Mouse (Mus musculus): ENCODE data around the gene Bbs9. TPM values are rescaled to one million over a fixed set of nuclear protein-coding genes. Genes with fewer than 3 reads are reported as not detected.

Bbs9 gene
- polyA plus RNA-seq, 1 experiment from 2014 or later, result 18.4 TPM

DNA sequence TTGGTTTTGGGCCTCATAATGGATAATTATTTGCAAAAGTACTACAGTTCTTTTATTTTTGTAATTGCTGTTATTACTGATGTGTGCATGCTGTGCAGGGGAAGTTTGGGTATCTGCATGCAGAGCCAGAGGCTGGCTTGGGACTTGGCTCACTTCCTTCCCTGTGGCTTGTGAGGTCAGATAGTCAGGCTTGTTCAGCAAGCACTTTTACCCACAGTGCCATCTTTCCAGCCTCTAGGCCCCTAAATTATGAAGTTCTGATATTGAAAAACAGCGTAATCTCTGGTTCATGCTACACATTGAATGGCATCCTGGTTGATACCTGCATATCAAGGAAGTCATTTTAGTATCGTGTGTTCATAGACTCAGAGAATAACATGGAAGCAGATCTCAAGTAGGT, 197.4 kb downstream of the Bbs9 start:
- 92% methylated on average over 2 of the region's 2 CpGs for WGBS

GRCm38 (mm10) chr9:22677132-22677829, 201.8 kb downstream of the Bbs9 start:
- ATAC-seq (replicated peaks; ENCODE audit: low FRiP score) (no peak), DNase-seq (ENCODE audit: low spot score) (no peak)
- H3K9ac ChIP-seq (ENCODE audit: low read length), result no peak overlapping the region
- no peak overlapping the region for H3K27ac ChIP-seq (ENCODE audit: low read depth, low read length)
- H3K9me3 ChIP-seq (ENCODE audit: control insufficient read depth, low read length), result no peaks in the 10 kb centered on the region
- H3K27me3 ChIP-seq (ENCODE audit: control insufficient read depth, insufficient read depth, low read length), result no peaks in the 10 kb centered on the region
- H3K36me3 ChIP-seq (ENCODE audit: control insufficient read depth, insufficient read depth, low read length), result no peaks in the 10 kb centered on the region
- H3K4me2 ChIP-seq (ENCODE audit: low read depth, low read length, severe bottlenecking), result no peak overlapping the region
- no peaks in the 10 kb centered on the region for H3K4me1 ChIP-seq (replicated peaks; ENCODE audit: control insufficient read depth, insufficient read depth, low read length)
- no peak overlapping the region for H3K4me3 ChIP-seq (ENCODE audit: low read depth, low read length)
- WGBS, result 91% methylated on average over 7 of the region's 7 CpGs

More for the DNA sequence above, 197.4 kb downstream of the Bbs9 start:
- ATAC-seq (replicated peaks; ENCODE audit: low FRiP score), result no peak
- no peak overlapping the region for H3K4me2 ChIP-seq (ENCODE audit: low read depth, low read length, severe bottlenecking)
- no peak for DNase-seq (ENCODE audit: low spot score)
- no peak overlapping the region for H3K4me3 ChIP-seq (ENCODE audit: low read depth, low read length)
- H3K9me3 ChIP-seq (ENCODE audit: control insufficient read depth, low read length), result no peaks in the 10 kb centered on the region
- no peak overlapping the region for H3K9ac ChIP-seq (ENCODE audit: low read length)
- no peaks in the 10 kb centered on the region for H3K27me3 ChIP-seq (ENCODE audit: control insufficient read depth, insufficient read depth, low read length)
- no peaks in the 10 kb centered on the region for H3K4me1 ChIP-seq (replicated peaks; ENCODE audit: control insufficient read depth, insufficient read depth, low read length)
- H3K27ac ChIP-seq (ENCODE audit: low read depth, low read length), result no peak overlapping the region
- no peaks in the 10 kb centered on the region for H3K36me3 ChIP-seq (ENCODE audit: control insufficient read depth, insufficient read depth, low read length)

DNA sequence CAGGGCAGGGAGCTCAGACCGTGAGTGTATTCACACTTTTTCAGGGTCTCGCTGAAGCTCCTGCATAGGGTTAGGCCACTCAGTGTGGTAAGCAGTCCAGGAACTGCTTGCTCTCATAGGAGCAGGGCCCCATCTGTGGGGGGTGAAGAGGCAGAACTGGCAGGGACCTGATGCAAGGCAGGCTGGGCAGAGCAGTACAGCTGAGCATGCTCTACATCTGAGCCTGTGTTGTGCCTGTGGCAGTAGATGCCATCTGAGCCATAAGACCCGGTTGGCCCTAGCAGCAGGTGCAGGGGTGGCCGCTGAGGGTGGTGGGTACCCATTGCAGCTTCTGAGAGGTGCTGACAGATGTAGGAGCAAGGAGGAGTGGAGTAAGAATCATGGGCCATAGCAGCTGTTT, 202.5 kb downstream of the Bbs9 start:
- Histone ChIP-seq H3K36me3 (ENCODE audit: control insufficient read depth, insufficient read depth, low read length) (no peaks in the 10 kb centered on the region), H3K4me2 (ENCODE audit: low read depth, low read length, severe bottlenecking) (no peak overlapping the region), H3K27me3 (ENCODE audit: control insufficient read depth, insufficient read depth, low read length) (no peaks in the 10 kb centered on the region), H3K27ac (ENCODE audit: low read depth, low read length) (no peak overlapping the region), H3K9me3 (ENCODE audit: control insufficient read depth, low read length) (no peaks in the 10 kb centered on the region), H3K4me1 (replicated peaks; ENCODE audit: control insufficient read depth, insufficient read depth, low read length) (no peaks in the 10 kb centered on the region), H3K4me3 (ENCODE audit: low read depth, low read length) (no peak overlapping the region), H3K9ac (ENCODE audit: low read length) (no peak overlapping the region)
- no peak for DNase-seq (ENCODE audit: low spot score)
- no peak for ATAC-seq (replicated peaks; ENCODE audit: low FRiP score)
- WGBS, result 83% methylated on average over 4 of the region's 4 CpGs

GRCm38 (mm10) chr9:22678496-22678895, 203.0 kb downstream of the Bbs9 start:
- Histone ChIP-seq H3K9me3 (ENCODE audit: control insufficient read depth, low read length) (no peaks in the 10 kb centered on the region), H3K4me2 (ENCODE audit: low read depth, low read length, severe bottlenecking) (no peak overlapping the region), H3K4me1 (replicated peaks; ENCODE audit: control insufficient read depth, insufficient read depth, low read length) (no peaks in the 10 kb centered on the region), H3K27ac (ENCODE audit: low read depth, low read length) (no peak overlapping the region), H3K36me3 (ENCODE audit: control insufficient read depth, insufficient read depth, low read length) (no peaks in the 10 kb centered on the region), H3K9ac (ENCODE audit: low read length) (no peak overlapping the region), H3K4me3 (ENCODE audit: low read depth, low read length) (no peak overlapping the region), H3K27me3 (ENCODE audit: control insufficient read depth, insufficient read depth, low read length) (no peaks in the 10 kb centered on the region)
- WGBS, result 84% methylated on average over 4 of the region's 4 CpGs
- ATAC-seq (replicated peaks; ENCODE audit: low FRiP score), result no peak
- no peak for DNase-seq (ENCODE audit: low spot score)

GRCm38 (mm10) chr9:22679485-22679884, 204.0 kb downstream of the Bbs9 start:
- no peak overlapping the region for H3K4me3 ChIP-seq (ENCODE audit: low read depth, low read length)
- DNase-seq (ENCODE audit: low spot score) (no peak), ATAC-seq (replicated peaks; ENCODE audit: low FRiP score) (no peak)
- H3K27me3 ChIP-seq (ENCODE audit: control insufficient read depth, insufficient read depth, low read length), result no peaks in the 10 kb centered on the region
- 90% methylated on average over 4 of the region's 4 CpGs for WGBS
- no peaks in the 10 kb centered on the region for H3K36me3 ChIP-seq (ENCODE audit: control insufficient read depth, insufficient read depth, low read length)
- H3K9ac ChIP-seq (ENCODE audit: low read length), result no peak overlapping the region
- no peak overlapping the region for H3K27ac ChIP-seq (ENCODE audit: low read depth, low read length)
- no peaks in the 10 kb centered on the region for H3K4me1 ChIP-seq (replicated peaks; ENCODE audit: control insufficient read depth, insufficient read depth, low read length)
- H3K4me2 ChIP-seq (ENCODE audit: low read depth, low read length, severe bottlenecking), result no peak overlapping the region
- no peaks in the 10 kb centered on the region for H3K9me3 ChIP-seq (ENCODE audit: control insufficient read depth, low read length)

GRCm38 (mm10) chr9:22680031-22680430, 204.5 kb downstream of the Bbs9 start:
- Histone ChIP-seq H3K4me3 (ENCODE audit: low read depth, low read length) (no peak overlapping the region), H3K27ac (ENCODE audit: low read depth, low read length) (no peak overlapping the region), H3K4me2 (ENCODE audit: low read depth, low read length, severe bottlenecking) (no peak overlapping the region), H3K9me3 (ENCODE audit: control insufficient read depth, low read length) (no peaks in the 10 kb centered on the region), H3K36me3 (ENCODE audit: control insufficient read depth, insufficient read depth, low read length) (no peaks in the 10 kb centered on the region), H3K9ac (ENCODE audit: low read length) (no peak overlapping the region), H3K4me1 (replicated peaks; ENCODE audit: control insufficient read depth, insufficient read depth, low read length) (no peaks in the 10 kb centered on the region), H3K27me3 (ENCODE audit: control insufficient read depth, insufficient read depth, low read length) (no peaks in the 10 kb centered on the region)
- DNase-seq (ENCODE audit: low spot score) (no peak), ATAC-seq (replicated peaks; ENCODE audit: low FRiP score) (no peak)
- 84% methylated on average over 12 of the region's 12 CpGs for WGBS

GRCm38 (mm10) chr9:22680484-22680883, 205.0 kb downstream of the Bbs9 start:
- Histone ChIP-seq H3K4me3 (ENCODE audit: low read depth, low read length) (no peak overlapping the region), H3K27me3 (ENCODE audit: control insufficient read depth, insufficient read depth, low read length) (no peaks in the 10 kb centered on the region), H3K27ac (ENCODE audit: low read depth, low read length) (no peak overlapping the region), H3K9me3 (ENCODE audit: control insufficient read depth, low read length) (no peaks in the 10 kb centered on the region), H3K9ac (ENCODE audit: low read length) (no peak overlapping the region), H3K4me1 (replicated peaks; ENCODE audit: control insufficient read depth, insufficient read depth, low read length) (no peaks in the 10 kb centered on the region), H3K36me3 (ENCODE audit: control insufficient read depth, insufficient read depth, low read length) (no peaks in the 10 kb centered on the region), H3K4me2 (ENCODE audit: low read depth, low read length, severe bottlenecking) (no peak overlapping the region)
- WGBS, result 86% methylated on average over 1 of the region's 1 CpGs
- no peak for ATAC-seq (replicated peaks; ENCODE audit: low FRiP score)
- no peak for DNase-seq (ENCODE audit: low spot score)

GRCm38 (mm10) chr9:22683786-22684185, 208.3 kb downstream of the Bbs9 start:
- 70% methylated on average over 3 of the region's 3 CpGs for WGBS

DNA sequence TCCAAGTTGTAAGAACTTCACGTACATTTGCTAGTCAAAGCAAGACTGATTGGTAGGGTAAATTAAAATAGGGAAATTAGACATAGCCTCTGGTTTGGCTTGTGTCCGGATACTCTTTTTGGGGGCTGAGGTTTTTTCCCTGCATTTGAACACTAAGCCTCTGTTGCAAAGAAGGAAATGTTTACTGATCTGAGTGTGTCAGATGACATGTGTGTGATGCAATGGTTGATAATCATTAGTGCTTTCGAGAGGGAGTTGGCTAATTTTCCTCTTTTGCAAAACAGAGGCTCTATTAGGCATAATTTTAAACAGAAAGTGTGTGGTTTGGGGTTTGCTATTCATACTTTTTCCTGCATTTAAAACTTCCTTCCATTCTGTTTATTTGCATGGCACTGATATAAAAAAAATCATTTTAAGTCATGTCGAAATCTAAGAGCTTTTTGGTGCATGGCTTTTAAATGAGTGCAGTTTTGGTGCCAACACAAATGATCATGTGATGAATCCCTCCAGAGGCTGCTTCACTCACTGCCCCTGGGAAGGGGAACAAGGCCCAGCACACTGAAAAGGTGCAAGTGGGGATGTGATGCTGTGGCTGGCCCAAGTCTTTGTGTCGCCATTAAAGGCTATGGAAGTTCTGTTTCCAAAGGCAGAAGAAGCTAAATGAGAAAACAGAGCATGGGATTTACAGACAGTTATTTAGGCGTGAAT, 211.4 kb downstream of the Bbs9 start:
- DNase-seq (ENCODE audit: low spot score), result no peak
- no peak overlapping the region for H3K4me3 ChIP-seq (ENCODE audit: low read depth, low read length)
- WGBS, result 86% methylated on average over 6 of the region's 6 CpGs
- no peak overlapping the region for H3K4me2 ChIP-seq (ENCODE audit: low read depth, low read length, severe bottlenecking)
- no peaks in the 10 kb centered on the region for H3K9me3 ChIP-seq (ENCODE audit: control insufficient read depth, low read length)
- ATAC-seq (replicated peaks; ENCODE audit: low FRiP score), result no peak
- no peak overlapping the region for H3K9ac ChIP-seq (ENCODE audit: low read length)
- H3K36me3 ChIP-seq (ENCODE audit: control insufficient read depth, insufficient read depth, low read length), result no peaks in the 10 kb centered on the region
- no peaks in the 10 kb centered on the region for H3K4me1 ChIP-seq (replicated peaks; ENCODE audit: control insufficient read depth, insufficient read depth, low read length)
- no peak overlapping the region for H3K27ac ChIP-seq (ENCODE audit: low read depth, low read length)
- no peaks in the 10 kb centered on the region for H3K27me3 ChIP-seq (ENCODE audit: control insufficient read depth, insufficient read depth, low read length)

More at GRCm38 (mm10) chr9:22683786-22684185, 208.3 kb downstream of the Bbs9 start:
- Histone ChIP-seq H3K9me3 (ENCODE audit: control insufficient read depth, low read length) (no peaks in the 10 kb centered on the region), H3K27ac (ENCODE audit: low read depth, low read length) (no peak overlapping the region; the same call in 1 of the 2 replicates), H3K4me2 (ENCODE audit: low read depth, low read length, severe bottlenecking) (no peak overlapping the region), H3K9ac (ENCODE audit: low read length) (no peak overlapping the region), H3K27me3 (ENCODE audit: control insufficient read depth, insufficient read depth, low read length) (no peaks in the 10 kb centered on the region), H3K4me3 (ENCODE audit: low read depth, low read length) (no peak overlapping the region), H3K4me1 (replicated peaks; ENCODE audit: control insufficient read depth, insufficient read depth, low read length) (no peaks in the 10 kb centered on the region), H3K36me3 (ENCODE audit: control insufficient read depth, insufficient read depth, low read length) (no peaks in the 10 kb centered on the region)
- ATAC-seq (replicated peaks; ENCODE audit: low FRiP score) (no peak), DNase-seq (ENCODE audit: low spot score) (no peak)

All from forebrain, embryonic 11.5 days (tissue).